Mouse (Mus musculus) C2C12 (cell line): ENCODE results near the gene Fry. TPM values are rescaled to one million over a fixed set of nuclear protein-coding genes. Genes with fewer than 3 reads are reported as not detected.

Source experiments
- H3K27me3 ChIP-seq: one replicate; pipeline ENCODE4 v1.6.1; 2011; ENCODE audit not compliant: control insufficient read depth, insufficient read depth, insufficient read length
- H3K36me3 ChIP-seq: one replicate; pipeline ENCODE4 v1.6.1; 2011; ENCODE audit not compliant: control insufficient read depth, insufficient read depth
- H3K4me3 ChIP-seq: one replicate; pipeline ENCODE4 v1.5.1; 2011; ENCODE audit warnings: mild to moderate bottlenecking, control low read depth; ENCODE audit not compliant: poor library complexity, insufficient read depth, severe bottlenecking
- H3K79me2 ChIP-seq: one replicate; pipeline ENCODE4 v1.6.1; 2011; ENCODE audit not compliant: control insufficient read depth, insufficient read depth
- H3K79me3 ChIP-seq: one replicate; pipeline ENCODE4 v1.6.1; 2011; ENCODE audit warnings: low read depth, control low read depth
- H3ac ChIP-seq: one replicate; pipeline ENCODE3; 2011; ENCODE audit warnings: low read depth; ENCODE audit not compliant: control insufficient read depth, insufficient read length
- CEBPB ChIP-seq: IDR thresholded peaks from one replicate; pipeline ENCODE4 v1.6.1; 2011; ENCODE audit warnings: low read depth, mild to moderate bottlenecking, control low read depth, moderate library complexity
- CTCF ChIP-seq: IDR thresholded peaks from one replicate; pipeline ENCODE4 v1.5.1; 2011; ENCODE audit not compliant: control insufficient read depth, insufficient read depth, insufficient read length
- FOSL1 ChIP-seq: IDR thresholded peaks from one replicate; pipeline ENCODE4 v1.8.0; 2011; ENCODE audit warnings: mild to moderate bottlenecking, low read length; ENCODE audit not compliant: poor library complexity, insufficient read depth, severe bottlenecking
- MAX ChIP-seq: IDR thresholded peaks from one replicate; pipeline ENCODE4 v1.6.1; 2011; ENCODE audit warnings: mild to moderate bottlenecking, control low read depth
- MYOD1 ChIP-seq: IDR thresholded peaks from one replicate; pipeline ENCODE4 v1.6.1; 2011; ENCODE audit warnings: low read depth; ENCODE audit not compliant: control insufficient read depth, insufficient read length
- MYOG ChIP-seq: IDR thresholded peaks from one replicate; pipeline ENCODE4 v1.6.1; 2011; ENCODE audit not compliant: control insufficient read depth, insufficient read length; ENCODE audit errors: extremely low read depth
- USF1 ChIP-seq: IDR thresholded peaks from one replicate; pipeline ENCODE4 v1.6.1; 2011; ENCODE audit warnings: low read depth, mild to moderate bottlenecking, control low read depth, moderate library complexity
- polyA plus RNA-seq: library from polyadenylated mRNA; unstranded; fragments of >200 nt; fragmentation: generic; extraction: Trizol; gene quantifications from one replicate; pipeline ENCODE4 v1.2.1, GENCODE M21; 2012; ENCODE audit warnings: missing spikeins

Fry gene
- polyA plus RNA-seq, 1 experiment = 0.25 TPM

GRCm38 (mm10) chr5:150221806-150222205 lies 103.4 kb downstream of the Fry start:
- no peaks in the 10 kb centered on the region for H3K27me3 ChIP-seq
- H3ac ChIP-seq = no peak overlapping the region
- no peaks in the 10 kb centered on the region for H3K79me3 ChIP-seq
- no peaks in the 10 kb centered on the region for H3K79me2 ChIP-seq
- no peaks in the 10 kb centered on the region for H3K36me3 ChIP-seq
- no peak overlapping the region for H3K4me3 ChIP-seq
- TF ChIP-seq MAX = no peak
- TF ChIP-seq FOSL1 = no peak
- no peak for TF ChIP-seq CTCF
- TF ChIP-seq USF1 = no peak
- TF ChIP-seq MYOG = no peak
- no peak for TF ChIP-seq MYOD1
- no peak for TF ChIP-seq CEBPB

DNA sequence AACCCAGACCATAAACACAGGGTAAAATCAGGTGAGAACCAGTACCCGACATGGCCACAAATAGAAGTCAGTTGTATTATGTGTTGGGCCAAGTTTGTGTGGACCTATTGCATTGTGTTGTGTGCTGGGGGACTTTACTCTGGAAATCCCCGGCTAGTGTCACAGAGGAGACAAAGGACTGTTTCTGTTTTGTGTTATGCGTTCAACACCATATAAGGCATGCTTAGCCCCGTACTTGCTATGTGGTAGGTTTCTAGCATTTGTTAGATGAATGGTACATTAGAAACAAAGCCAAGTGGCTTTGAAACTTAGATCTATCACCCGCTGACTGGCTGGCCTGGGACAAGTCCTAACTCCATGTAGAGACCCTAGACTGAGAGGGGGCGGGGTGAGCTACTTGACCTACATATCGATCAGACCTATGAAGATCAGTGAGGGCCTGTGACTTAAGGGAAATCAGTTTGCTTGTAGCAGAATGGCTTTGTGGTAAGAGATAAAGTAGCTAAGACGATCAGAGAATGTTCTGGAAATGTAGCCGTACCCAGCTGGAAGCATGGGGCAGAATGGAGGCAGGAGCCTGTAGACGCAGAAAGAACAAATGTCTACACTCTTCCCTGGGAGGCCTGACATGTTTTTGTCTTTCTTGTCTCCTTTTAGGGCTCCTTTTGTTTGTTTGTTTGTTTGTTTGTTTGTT lies 105.2 kb downstream of the Fry start:
- TF ChIP-seq MYOG (no peak), FOSL1 (no peak), MYOD1 (no peak), USF1 (no peak), MAX (no peak), CEBPB (no peak), CTCF (no peak)
- Histone ChIP-seq H3ac (no peak overlapping the region), H3K4me3 (no peak overlapping the region), H3K79me2 (no peaks in the 10 kb centered on the region), H3K36me3 (no peaks in the 10 kb centered on the region), H3K79me3 (no peaks in the 10 kb centered on the region), H3K27me3 (no peaks in the 10 kb centered on the region)

GRCm38 (mm10) chr5:150229086-150229485 lies 110.6 kb downstream of the Fry start:
- TF ChIP-seq USF1 = no peak
- TF ChIP-seq MAX = no peak
- TF ChIP-seq FOSL1 = no peak
- no peak for TF ChIP-seq CEBPB
- no peak for TF ChIP-seq CTCF
- TF ChIP-seq MYOG = no peak
- TF ChIP-seq MYOD1 = no peak
- no peaks in the 10 kb centered on the region for H3K36me3 ChIP-seq
- no peaks in the 10 kb centered on the region for H3K79me3 ChIP-seq
- no peak overlapping the region for H3K4me3 ChIP-seq
- no peak overlapping the region for H3ac ChIP-seq
- H3K27me3 ChIP-seq = no peaks in the 10 kb centered on the region
- no peaks in the 10 kb centered on the region for H3K79me2 ChIP-seq

DNA sequence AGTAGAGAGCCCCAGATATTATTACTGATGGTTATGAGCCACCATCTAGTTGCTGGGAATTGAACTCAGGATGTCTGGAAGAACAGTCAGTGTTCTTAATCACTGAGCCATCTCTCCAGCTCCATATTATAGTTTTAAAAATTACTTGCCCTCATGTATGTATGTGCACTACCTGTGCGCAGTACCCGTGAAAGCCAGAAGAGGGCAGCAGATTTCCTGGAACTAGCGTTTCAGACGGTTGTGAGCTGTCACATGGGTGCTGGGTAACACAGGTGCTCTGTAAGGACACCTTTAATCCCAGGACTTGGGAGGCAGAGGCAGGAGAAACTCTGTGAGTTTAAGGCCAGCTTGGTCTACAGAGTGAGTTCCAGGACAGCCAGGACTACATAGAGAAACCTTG lies 111.3 kb downstream of the Fry start:
- Histone ChIP-seq H3K27me3 (no peaks in the 10 kb centered on the region), H3ac (no peak overlapping the region), H3K4me3 (no peak overlapping the region), H3K36me3 (no peaks in the 10 kb centered on the region), H3K79me3 (no peaks in the 10 kb centered on the region), H3K79me2 (no peaks in the 10 kb centered on the region)
- TF ChIP-seq MYOG (no peak), CTCF (no peak), USF1 (no peak), FOSL1 (no peak), CEBPB (no peak), MYOD1 (no peak), MAX (no peak)

DNA sequence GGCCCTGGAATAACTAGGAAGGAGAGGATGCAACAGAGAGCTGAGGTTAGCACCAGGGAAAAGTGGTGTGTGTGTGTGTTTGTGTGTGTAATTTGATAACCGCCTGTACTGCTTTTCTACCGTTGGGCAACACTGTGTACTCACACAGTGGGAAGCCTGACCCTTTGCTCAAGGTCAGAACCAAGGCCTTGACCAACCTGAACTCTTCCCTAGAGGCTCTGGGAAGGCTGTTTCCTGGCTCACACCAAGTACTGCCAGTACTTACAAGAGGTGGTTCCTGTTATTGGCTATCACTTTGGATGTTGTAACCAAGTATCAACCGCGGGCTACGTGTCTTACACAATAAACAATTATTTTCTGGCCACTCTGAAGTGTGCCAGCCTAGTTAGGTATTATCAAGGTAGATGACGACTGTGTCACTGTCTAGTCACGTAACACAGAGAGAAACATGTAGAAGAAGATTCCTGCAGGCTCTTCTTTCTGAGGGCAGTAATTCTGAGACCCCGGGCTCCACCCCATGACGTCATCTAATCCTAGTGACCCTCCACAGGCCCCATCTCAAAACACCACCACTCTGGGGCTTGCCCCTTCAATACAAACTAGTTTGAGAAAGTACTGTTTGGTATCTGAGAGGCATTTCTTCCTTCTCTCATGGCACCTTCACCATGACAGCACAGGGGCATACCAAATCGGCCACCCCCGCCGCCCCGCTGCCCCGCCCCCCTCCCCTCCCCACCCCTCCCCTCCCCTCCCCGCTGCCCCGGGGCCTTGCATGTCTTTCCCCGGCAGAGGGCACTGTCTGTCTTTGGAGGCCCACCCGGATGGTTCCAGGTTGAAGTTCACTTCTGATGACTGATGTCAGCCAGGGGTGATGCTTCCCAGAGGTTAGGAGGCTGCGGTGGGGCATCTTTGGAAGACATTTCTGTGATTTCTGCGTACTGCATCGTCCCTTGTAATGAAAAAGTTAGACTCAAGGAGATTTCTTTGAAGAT lies 114.0 kb downstream of the Fry start:
- Histone ChIP-seq H3K4me3 (no peak overlapping the region), H3K79me2 (no peaks in the 10 kb centered on the region), H3K79me3 (no peaks in the 10 kb centered on the region), H3ac (no peak overlapping the region), H3K27me3 (no peaks in the 10 kb centered on the region), H3K36me3 (no peaks in the 10 kb centered on the region)
- no peak for TF ChIP-seq CEBPB
- no peak for TF ChIP-seq MYOG
- TF ChIP-seq CTCF = no peak
- no peak for TF ChIP-seq MYOD1
- TF ChIP-seq FOSL1 = no peak
- TF ChIP-seq MAX = no peak
- TF ChIP-seq USF1 = no peak
